Mouse (Mus musculus): ENCODE data around the gene Atp6v1g2. TPM values are rescaled to one million over a fixed set of nuclear protein-coding genes. Genes with fewer than 3 reads are reported as not detected.

Gene Atp6v1g2
- polyA plus RNA-seq (2014; fragmentation: Illumina TruSeq; extraction: RNeasy Lipid Tissue Mini Kit (QIAGEN cat#74804); ENCODE audit: low read depth, low replicate concordance), result 4.9 TPM

GRCm38 (mm10) chr17:35233114-35233980 lies at the start of gene Atp6v1g2:
Gene Atp6v1g2 (plus strand): TSS chr17:35233660.

GRCm38 (mm10) chr17:35187959-35188610 lies 45.4 kb upstream of the Atp6v1g2 start, which contains the start of gene Lst1:
Gene Lst1 (minus strand): TSS chr17:35188439.

GRCm38 (mm10) chr17:35193881-35194843 lies 39.3 kb upstream of the Atp6v1g2 start, which contains the start of gene Ltb:
Gene Ltb (plus strand): TSS chr17:35194439.

GRCm38 (mm10) chr17:35201787-35202186 lies 31.7 kb upstream of the Atp6v1g2 start, which contains the start of gene Tnf:
Gene Tnf (minus strand): TSS chr17:35202007.

DNA sequence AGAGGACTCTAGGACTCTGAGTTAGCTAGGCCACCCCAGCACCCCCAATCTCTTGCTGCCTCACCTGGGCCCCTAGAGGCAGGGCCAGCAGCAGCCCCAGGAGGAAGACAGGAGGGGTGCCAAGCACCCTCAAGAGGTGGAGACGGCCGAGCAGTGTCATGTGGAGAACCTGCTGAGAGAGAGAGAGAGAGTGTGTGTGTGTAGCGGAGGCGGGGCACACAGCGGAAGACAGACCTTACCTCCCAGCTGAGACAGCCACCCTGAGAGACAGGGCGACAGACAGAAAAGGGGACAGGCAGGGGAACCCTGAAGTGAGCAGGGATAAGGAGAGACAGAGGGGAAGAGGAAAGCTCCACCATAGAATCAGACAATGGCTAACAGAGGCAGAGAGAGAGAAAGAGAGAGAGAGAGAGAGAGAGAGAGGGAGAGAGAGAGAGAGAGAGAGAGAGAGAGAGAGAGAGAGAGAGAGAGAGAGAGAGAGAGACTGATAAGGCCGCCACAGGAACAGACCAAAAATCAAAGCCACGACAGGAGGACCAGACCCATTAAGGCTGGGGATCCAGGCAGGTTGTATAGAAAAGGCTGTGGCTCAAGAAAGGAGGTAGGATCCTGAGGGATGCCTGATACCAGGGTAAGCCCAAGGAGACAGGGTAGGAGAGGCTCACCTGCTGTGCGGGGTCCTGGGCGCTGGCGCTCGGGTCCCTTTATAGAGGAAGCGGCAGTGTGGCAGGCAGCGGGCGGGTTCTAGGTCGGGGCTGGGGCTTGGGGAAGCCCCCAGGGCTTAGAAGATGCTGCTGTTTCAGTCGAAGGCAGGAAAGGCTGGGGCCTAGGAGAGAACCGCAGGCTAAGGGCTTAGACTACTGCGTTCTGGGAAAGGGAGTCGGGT lies 28.7 kb upstream of the Atp6v1g2 start, which contains the start of gene Lta:
Gene Lta, minus strand, starts transcription at position 858 of the 886 bp plus-strand sequence.

GRCm38 (mm10) chr17:35220156-35220952 lies 13.1 kb upstream of the Atp6v1g2 start, which contains the start of gene Gm16181:
Gene Gm16181 (plus strand): TSS chr17:35220834.

GRCm38 (mm10) chr17:35235614-35236389 lies 2.3 kb downstream of the Atp6v1g2 start, which contains the start of gene Nfkbil1:
Gene Nfkbil1 (minus strand): TSS chr17:35235792.

DNA sequence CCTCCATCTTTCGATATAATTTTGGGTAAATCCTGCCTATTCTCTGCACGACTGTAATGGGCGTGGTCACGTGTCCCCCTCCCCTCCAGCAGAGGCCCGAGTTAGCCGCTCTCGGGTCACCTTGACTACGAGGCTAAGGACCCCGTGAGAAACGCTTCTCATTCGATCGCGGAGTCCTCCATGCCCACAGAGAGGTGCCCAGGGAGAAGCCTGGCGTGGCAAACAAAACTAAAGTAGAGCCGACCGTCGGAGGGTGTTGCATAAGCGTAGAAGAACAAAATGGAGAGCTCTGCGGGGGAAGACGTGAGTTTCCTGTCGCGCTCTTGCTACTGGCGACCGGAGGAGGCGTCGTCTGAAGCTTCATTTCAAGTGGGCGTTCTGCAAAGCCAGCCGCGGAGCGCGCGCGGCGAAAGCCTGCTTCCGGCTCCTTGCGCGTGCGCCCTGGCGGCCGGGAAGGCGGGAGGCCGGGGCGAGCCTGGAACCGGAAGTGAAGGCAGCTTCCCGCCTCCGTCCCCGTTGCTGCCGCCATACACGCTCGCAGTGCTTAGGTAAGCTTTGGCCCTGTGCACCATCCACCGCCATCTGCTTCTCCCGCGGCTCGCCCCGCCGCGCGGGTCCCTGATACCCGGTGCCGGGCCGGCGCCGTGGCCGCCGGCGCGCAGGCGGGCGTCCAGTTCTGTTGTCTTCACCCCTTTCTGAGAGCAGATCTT lies 8.0 kb downstream of the Atp6v1g2 start, which contains the start of gene Ddx39b:
Gene Ddx39b, plus strand, starts transcription at position 442 of the 710 bp plus-strand sequence.

DNA sequence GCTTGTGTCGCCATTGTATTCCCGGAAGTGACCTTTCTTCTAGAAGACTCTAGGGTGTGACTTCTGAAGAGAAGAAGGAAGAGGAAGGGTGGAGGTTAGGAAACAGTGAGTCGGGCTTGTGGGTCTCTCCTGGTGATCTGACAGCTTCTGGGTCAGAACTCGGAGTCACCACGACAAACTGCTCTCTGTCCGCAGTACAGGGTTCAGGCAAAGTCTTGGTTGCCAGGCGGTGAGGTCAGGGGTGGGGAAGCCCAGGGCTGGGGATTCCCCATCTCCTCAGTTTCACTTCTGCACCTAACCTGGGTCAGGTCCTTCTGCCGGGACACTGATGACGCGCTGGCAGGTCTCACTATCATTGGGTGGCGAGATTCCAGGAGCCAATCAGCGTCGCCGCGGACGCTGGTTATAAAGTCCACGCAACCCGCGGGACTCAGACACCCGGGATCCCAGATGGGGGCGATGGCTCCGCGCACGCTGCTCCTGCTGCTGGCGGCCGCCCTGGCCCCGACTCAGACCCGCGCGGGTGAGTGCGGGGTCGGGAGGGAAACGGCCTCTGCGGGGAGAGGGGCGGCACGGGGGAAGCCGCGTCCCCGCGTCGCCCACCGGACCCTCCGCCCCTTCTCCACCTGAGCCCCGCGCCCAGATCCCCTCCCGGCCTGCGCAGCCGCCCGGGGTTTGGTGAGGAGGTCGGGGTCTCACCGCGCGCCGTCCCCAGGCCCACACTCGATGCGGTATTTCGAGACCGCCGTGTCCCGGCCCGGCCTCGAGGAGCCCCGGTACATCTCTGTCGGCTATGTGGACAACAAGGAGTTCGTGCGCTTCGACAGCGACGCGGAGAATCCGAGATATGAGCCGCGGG lies 29.4 kb downstream of the Atp6v1g2 start, which contains the start of gene H2-D1:
Gene H2-D1, plus strand, starts transcription at position 67 of the 859 bp plus-strand sequence.

Other genes starting within 250 kb of the Atp6v1g2 start
- gene Vars, start 232.7 kb upstream of the Atp6v1g2 start, polyA plus RNA-seq (2014; fragmentation: Illumina TruSeq; extraction: RNeasy Lipid Tissue Mini Kit (QIAGEN cat#74804); ENCODE audit: low read depth, low replicate concordance), result 20.7 TPM
- 6.5 TPM for gene Vwa7, start 217.1 kb upstream of the Atp6v1g2 start, polyA plus RNA-seq (2014; fragmentation: Illumina TruSeq; extraction: RNeasy Lipid Tissue Mini Kit (QIAGEN cat#74804); ENCODE audit: low read depth, low replicate concordance)
- 0.58 TPM for gene Sapcd1, start 205.6 kb upstream of the Atp6v1g2 start, polyA plus RNA-seq (2014; fragmentation: Illumina TruSeq; extraction: RNeasy Lipid Tissue Mini Kit (QIAGEN cat#74804); ENCODE audit: low read depth, low replicate concordance)
- gene Msh5, start 186.9 kb upstream of the Atp6v1g2 start, polyA plus RNA-seq (2014; fragmentation: Illumina TruSeq; extraction: RNeasy Lipid Tissue Mini Kit (QIAGEN cat#74804); ENCODE audit: low read depth, low replicate concordance), result 0.55 TPM
- gene Clic1, start 183.7 kb upstream of the Atp6v1g2 start, polyA plus RNA-seq (2014; fragmentation: Illumina TruSeq; extraction: RNeasy Lipid Tissue Mini Kit (QIAGEN cat#74804); ENCODE audit: low read depth, low replicate concordance), result 50.4 TPM
- 33.4 TPM for gene Ddah2, start 174.6 kb upstream of the Atp6v1g2 start, polyA plus RNA-seq (2014; fragmentation: Illumina TruSeq; extraction: RNeasy Lipid Tissue Mini Kit (QIAGEN cat#74804); ENCODE audit: low read depth, low replicate concordance)
- not detected for gene Ly6g6c, start 168.3 kb upstream of the Atp6v1g2 start, polyA plus RNA-seq (2014; fragmentation: Illumina TruSeq; extraction: RNeasy Lipid Tissue Mini Kit (QIAGEN cat#74804); ENCODE audit: low read depth, low replicate concordance)
- not detected for gene Mpig6b, start 167.5 kb upstream of the Atp6v1g2 start, polyA plus RNA-seq (2014; fragmentation: Illumina TruSeq; extraction: RNeasy Lipid Tissue Mini Kit (QIAGEN cat#74804); ENCODE audit: low read depth, low replicate concordance)
- not detected for gene Ly6g6e, start 156.8 kb upstream of the Atp6v1g2 start, polyA plus RNA-seq (2014; fragmentation: Illumina TruSeq; extraction: RNeasy Lipid Tissue Mini Kit (QIAGEN cat#74804); ENCODE audit: low read depth, low replicate concordance)
- not detected for gene Ly6g6d, start 155.6 kb upstream of the Atp6v1g2 start, polyA plus RNA-seq (2014; fragmentation: Illumina TruSeq; extraction: RNeasy Lipid Tissue Mini Kit (QIAGEN cat#74804); ENCODE audit: low read depth, low replicate concordance)
- not detected for gene Ly6g6f, start 148.1 kb upstream of the Atp6v1g2 start, polyA plus RNA-seq (2014; fragmentation: Illumina TruSeq; extraction: RNeasy Lipid Tissue Mini Kit (QIAGEN cat#74804); ENCODE audit: low read depth, low replicate concordance)
- 72.3 TPM for gene Abhd16a, start 144.4 kb upstream of the Atp6v1g2 start, polyA plus RNA-seq (2014; fragmentation: Illumina TruSeq; extraction: RNeasy Lipid Tissue Mini Kit (QIAGEN cat#74804); ENCODE audit: low read depth, low replicate concordance)
- gene Ly6g5c, start 125.4 kb upstream of the Atp6v1g2 start, polyA plus RNA-seq (2014; fragmentation: Illumina TruSeq; extraction: RNeasy Lipid Tissue Mini Kit (QIAGEN cat#74804); ENCODE audit: low read depth, low replicate concordance), result not detected
- 0.39 TPM for gene Ly6g5b, start 118.2 kb upstream of the Atp6v1g2 start, polyA plus RNA-seq (2014; fragmentation: Illumina TruSeq; extraction: RNeasy Lipid Tissue Mini Kit (QIAGEN cat#74804); ENCODE audit: low read depth, low replicate concordance)
- gene Gpank1, start 112.2 kb upstream of the Atp6v1g2 start, polyA plus RNA-seq (2014; fragmentation: Illumina TruSeq; extraction: RNeasy Lipid Tissue Mini Kit (QIAGEN cat#74804); ENCODE audit: low read depth, low replicate concordance), result 17.0 TPM
- gene Csnk2b, start 111.6 kb upstream of the Atp6v1g2 start, polyA plus RNA-seq (2014; fragmentation: Illumina TruSeq; extraction: RNeasy Lipid Tissue Mini Kit (QIAGEN cat#74804); ENCODE audit: low read depth, low replicate concordance), result 145 TPM
- gene D17H6S53E, start 107.3 kb upstream of the Atp6v1g2 start, polyA plus RNA-seq (2014; fragmentation: Illumina TruSeq; extraction: RNeasy Lipid Tissue Mini Kit (QIAGEN cat#74804); ENCODE audit: low read depth, low replicate concordance), result 22.9 TPM
- not detected for gene Apom, start 101.6 kb upstream of the Atp6v1g2 start, polyA plus RNA-seq (2014; fragmentation: Illumina TruSeq; extraction: RNeasy Lipid Tissue Mini Kit (QIAGEN cat#74804); ENCODE audit: low read depth, low replicate concordance)
- 122 TPM for gene Bag6, start 98.5 kb upstream of the Atp6v1g2 start, polyA plus RNA-seq (2014; fragmentation: Illumina TruSeq; extraction: RNeasy Lipid Tissue Mini Kit (QIAGEN cat#74804); ENCODE audit: low read depth, low replicate concordance)
- gene Prrc2a, start 68.8 kb upstream of the Atp6v1g2 start, polyA plus RNA-seq (2014; fragmentation: Illumina TruSeq; extraction: RNeasy Lipid Tissue Mini Kit (QIAGEN cat#74804); ENCODE audit: low read depth, low replicate concordance), result 139 TPM
- gene Aif1, start 57.6 kb upstream of the Atp6v1g2 start, polyA plus RNA-seq (2014; fragmentation: Illumina TruSeq; extraction: RNeasy Lipid Tissue Mini Kit (QIAGEN cat#74804); ENCODE audit: low read depth, low replicate concordance), result 6.0 TPM
- 4.1 TPM for gene Lst1, start 45.2 kb upstream of the Atp6v1g2 start, polyA plus RNA-seq (2014; fragmentation: Illumina TruSeq; extraction: RNeasy Lipid Tissue Mini Kit (QIAGEN cat#74804); ENCODE audit: low read depth, low replicate concordance)
- 0.68 TPM for gene Ltb, start 39.2 kb upstream of the Atp6v1g2 start, polyA plus RNA-seq (2014; fragmentation: Illumina TruSeq; extraction: RNeasy Lipid Tissue Mini Kit (QIAGEN cat#74804); ENCODE audit: low read depth, low replicate concordance)
- 0.29 TPM for gene Tnf, start 31.7 kb upstream of the Atp6v1g2 start, polyA plus RNA-seq (2014; fragmentation: Illumina TruSeq; extraction: RNeasy Lipid Tissue Mini Kit (QIAGEN cat#74804); ENCODE audit: low read depth, low replicate concordance)
- not detected for gene Lta, start 28.3 kb upstream of the Atp6v1g2 start, polyA plus RNA-seq (2014; fragmentation: Illumina TruSeq; extraction: RNeasy Lipid Tissue Mini Kit (QIAGEN cat#74804); ENCODE audit: low read depth, low replicate concordance)
- gene Gm16181, start 12.8 kb upstream of the Atp6v1g2 start, polyA plus RNA-seq (2014; fragmentation: Illumina TruSeq; extraction: RNeasy Lipid Tissue Mini Kit (QIAGEN cat#74804); ENCODE audit: low read depth, low replicate concordance), result 1.8 TPM
- gene Nfkbil1, start 2.1 kb downstream of the Atp6v1g2 start, polyA plus RNA-seq (2014; fragmentation: Illumina TruSeq; extraction: RNeasy Lipid Tissue Mini Kit (QIAGEN cat#74804); ENCODE audit: low read depth, low replicate concordance), result 6.4 TPM
- 112 TPM for gene Ddx39b, start 8.1 kb downstream of the Atp6v1g2 start, polyA plus RNA-seq (2014; fragmentation: Illumina TruSeq; extraction: RNeasy Lipid Tissue Mini Kit (QIAGEN cat#74804); ENCODE audit: low read depth, low replicate concordance)
- 162 TPM for gene H2-D1, start 29.1 kb downstream of the Atp6v1g2 start, polyA plus RNA-seq (2014; fragmentation: Illumina TruSeq; extraction: RNeasy Lipid Tissue Mini Kit (QIAGEN cat#74804); ENCODE audit: low read depth, low replicate concordance)
- gene H2-Q1, start 86.7 kb downstream of the Atp6v1g2 start, polyA plus RNA-seq (2014; fragmentation: Illumina TruSeq; extraction: RNeasy Lipid Tissue Mini Kit (QIAGEN cat#74804); ENCODE audit: low read depth, low replicate concordance), result not detected
- gene H2-Q2, start 108.6 kb downstream of the Atp6v1g2 start, polyA plus RNA-seq (2014; fragmentation: Illumina TruSeq; extraction: RNeasy Lipid Tissue Mini Kit (QIAGEN cat#74804); ENCODE audit: low read depth, low replicate concordance), result 0.50 TPM
- gene H2-Q4, start 146.0 kb downstream of the Atp6v1g2 start, polyA plus RNA-seq (2014; fragmentation: Illumina TruSeq; extraction: RNeasy Lipid Tissue Mini Kit (QIAGEN cat#74804); ENCODE audit: low read depth, low replicate concordance), result 29.8 TPM
- 6.8 TPM for gene H2-Q6, start 191.2 kb downstream of the Atp6v1g2 start, polyA plus RNA-seq (2014; fragmentation: Illumina TruSeq; extraction: RNeasy Lipid Tissue Mini Kit (QIAGEN cat#74804); ENCODE audit: low read depth, low replicate concordance)
- 9.3 TPM for gene H2-Q7, start 205.5 kb downstream of the Atp6v1g2 start, polyA plus RNA-seq (2014; fragmentation: Illumina TruSeq; extraction: RNeasy Lipid Tissue Mini Kit (QIAGEN cat#74804); ENCODE audit: low read depth, low replicate concordance)
- 1.7 TPM for gene H2-Q10, start 236.4 kb downstream of the Atp6v1g2 start, polyA plus RNA-seq (2014; fragmentation: Illumina TruSeq; extraction: RNeasy Lipid Tissue Mini Kit (QIAGEN cat#74804); ENCODE audit: low read depth, low replicate concordance)